Mouse (Mus musculus) liver, adult 2 months (tissue): ENCODE measurements around the gene Mrpl38. TPM values are rescaled to one million over a fixed set of nuclear protein-coding genes. Genes with fewer than 3 reads are reported as not detected.

Source experiments
- DNase-seq: peaks from one replicate; pipeline ENCODE4 v3.0.0-alpha.2; 2011; ENCODE audit warnings: low read depth, low spot score; ENCODE audit errors: extremely low read depth
- H3K27ac ChIP-seq: fragments of 200-500 bp; replicated peaks from 2 replicates; pipeline ENCODE4 v1.5.1; 2012; ENCODE audit warnings: low read depth, mild to moderate bottlenecking, control low read depth, inconsistent platforms, low read length; ENCODE audit not compliant: insufficient read depth
- H3K27me3 ChIP-seq: fragments of 200-500 bp; 2 replicates; pipeline ENCODE4 v1.6.1; 2012; ENCODE audit warnings: mild to moderate bottlenecking, moderate library complexity, low read length, inconsistent platforms; ENCODE audit not compliant: control insufficient read depth, insufficient read depth
- H3K36me3 ChIP-seq: fragments of 200-500 bp; 2 replicates; pipeline ENCODE4 v1.6.1; 2012; ENCODE audit warnings: low read length, inconsistent platforms; ENCODE audit not compliant: control insufficient read depth, insufficient read depth
- H3K4me1 ChIP-seq: fragments of 200-500 bp; 2 replicates; pipeline ENCODE4 v1.6.1; 2011; ENCODE audit warnings: low read length; ENCODE audit not compliant: control insufficient read depth, insufficient read depth
- H3K4me3 ChIP-seq: fragments of 200-500 bp; 2 replicates; pipeline ENCODE4 v1.5.1; 2011; ENCODE audit warnings: low read depth, mild to moderate bottlenecking, control low read depth, low read length, moderate library complexity; ENCODE audit not compliant: insufficient read depth
- H3K79me2 ChIP-seq: fragments of 200-500 bp; 2 replicates; pipeline ENCODE4 v1.6.1; 2012; ENCODE audit warnings: inconsistent platforms, mild to moderate bottlenecking, low read length, moderate library complexity; ENCODE audit not compliant: control insufficient read depth, insufficient read depth
- H3K9ac ChIP-seq: fragments of 200-500 bp; 2 replicates; pipeline ENCODE4 v1.6.1; 2012; ENCODE audit warnings: low read depth, mild to moderate bottlenecking, control low read depth, inconsistent platforms, low read length
- CTCF ChIP-seq: fragments of 200-500 bp; IDR thresholded peaks from 2 replicates; pipeline ENCODE4 v1.5.1; 2011; ENCODE audit warnings: low read depth, low read length, control low read depth
- POLR2A ChIP-seq: fragments of 200-500 bp; IDR thresholded peaks from 2 replicates; pipeline ENCODE4 v1.6.1; 2011; ENCODE audit warnings: low read length, control low read depth; ENCODE audit not compliant: insufficient read depth; ENCODE audit errors: extremely low read depth
- WGBS: fragments of 180-500 bp; shearing (Covaris S2); methylation state at CpG from one replicate; pipeline ENCODE4 v1.1.7; 2018; 5-methylcytosine and 5-hydroxymethylcytosine counted together
- polyA plus RNA-seq: library from polyadenylated mRNA; depleted of rRNA; stranded (reverse); fragments of >200 nt; gene quantifications from 2 replicates; pipeline ENCODE4 v1.2.3, GENCODE M21; 2012
- total RNA-seq: library from RNA; depleted of rRNA; stranded (reverse); fragments of >200 nt; gene quantifications from 2 replicates; pipeline ENCODE4 v1.2.3, GENCODE M21; 2014

Mrpl38 gene
- total and polyA plus RNA-seq, 2 experiments, result 26.4 to 63.7 TPM

DNA sequence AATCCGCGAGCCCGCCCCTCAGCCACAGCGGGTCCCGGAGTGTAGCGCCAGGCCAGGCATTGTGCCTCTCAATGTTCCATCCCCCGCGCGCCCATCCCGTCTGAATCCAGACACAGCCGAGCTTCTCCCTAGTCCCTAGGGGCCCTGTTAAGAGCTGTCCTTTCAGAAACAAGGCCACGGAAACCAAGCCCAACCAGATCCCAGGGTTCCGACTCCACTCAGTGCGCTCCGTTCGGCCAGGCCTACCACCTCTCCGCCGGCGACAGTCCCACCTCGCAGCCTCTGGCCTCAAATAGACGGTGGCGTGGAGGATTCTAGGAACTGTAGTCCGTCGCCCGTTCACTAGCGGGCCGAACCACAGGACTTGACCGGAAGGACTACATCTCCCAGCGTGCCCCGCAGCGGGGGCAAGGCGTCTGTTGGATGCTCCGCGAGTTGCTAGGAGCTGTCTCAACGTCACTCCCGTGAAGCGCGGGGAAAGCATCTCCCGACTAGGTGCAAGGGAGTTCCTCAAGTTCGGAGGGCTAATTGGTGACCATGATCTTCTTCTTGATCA, 29.3 kb upstream of the Mrpl38 start, which contains the start of gene Fbf1:
Gene Fbf1, minus strand, starts transcription at position 283 of the 556 bp plus-strand sequence.
- H3K36me3 ChIP-seq, result peaks cover 15% of the 10 kb centered on the region
- no peaks in the 10 kb centered on the region for H3K27me3 ChIP-seq
- no peak for TF ChIP-seq CTCF
- TF ChIP-seq POLR2A, result 0 out of 2 replicates have a peak, but pooled peaks have one; percentile 47
- peak; percentile 90 for DNase-seq
- peak within 1 kb of the TSS; percentile 20 for H3K27ac ChIP-seq
- 1% methylated on average over 40 of the region's 40 CpGs for WGBS
- peak within 1 kb of the TSS; percentile 73 for H3K9ac ChIP-seq
- H3K4me1 ChIP-seq, result no peaks in the 10 kb centered on the region
- peak within 1 kb of the TSS; percentile 67 for H3K4me3 ChIP-seq
- H3K79me2 ChIP-seq, result no peaks in the 10 kb centered on the region

DNA sequence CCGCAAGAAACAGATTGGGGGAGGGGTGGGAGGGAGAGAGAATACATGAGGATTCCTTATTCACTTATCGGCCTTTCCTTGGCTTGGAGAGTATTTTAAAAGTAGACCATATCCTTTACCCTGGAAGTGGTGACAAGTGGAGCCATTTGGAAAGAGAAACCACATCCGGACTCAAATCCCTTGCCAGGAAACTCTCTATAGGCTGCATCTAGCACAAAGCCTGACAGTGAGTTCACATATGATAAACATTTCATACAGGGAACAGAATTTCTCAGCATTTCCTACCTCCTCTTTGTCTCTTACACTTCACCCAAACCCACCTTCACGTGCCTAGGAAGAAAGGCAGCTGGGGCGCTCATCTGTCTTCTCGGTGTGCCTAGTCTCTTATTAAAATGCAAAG, 28.6 kb upstream of the Mrpl38 start:
- peak overlapping the region; percentile 20 for H3K27ac ChIP-seq
- TF ChIP-seq POLR2A, result no peak
- TF ChIP-seq CTCF, result no peak
- H3K4me1 ChIP-seq, result no peaks in the 10 kb centered on the region
- DNase-seq, result peak; percentile 31
- peak overlapping the region; percentile 73 for H3K9ac ChIP-seq
- H3K79me2 ChIP-seq, result no peaks in the 10 kb centered on the region
- H3K27me3 ChIP-seq, result no peaks in the 10 kb centered on the region
- peak overlapping the region; percentile 67 for H3K4me3 ChIP-seq
- WGBS, result 44% methylated on average over 6 of the region's 6 CpGs
- H3K36me3 ChIP-seq, result peaks cover 8% of the 10 kb centered on the region

DNA sequence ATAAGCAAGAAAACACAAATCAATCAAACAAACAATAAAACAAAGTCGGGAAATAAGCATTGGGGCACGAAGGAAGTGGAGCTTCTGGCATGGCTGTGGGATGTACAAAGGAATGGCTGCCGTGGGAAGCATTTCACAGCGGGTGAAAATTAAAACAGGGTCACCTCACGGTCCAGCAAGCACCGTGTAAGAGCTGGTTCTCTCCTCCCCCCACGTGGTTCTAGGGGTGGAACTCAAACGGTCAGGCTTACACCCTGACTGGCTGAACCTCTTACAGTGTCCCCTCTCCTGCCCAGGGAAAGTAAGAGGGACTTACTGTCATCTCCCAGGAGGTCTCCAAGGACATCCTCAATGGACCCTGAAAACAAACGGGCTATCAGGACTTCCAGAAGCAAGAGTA, 24.3 kb upstream of the Mrpl38 start:
- Histone ChIP-seq H3K4me1 (no peaks in the 10 kb centered on the region), H3K27ac (no peak overlapping the region), H3K4me3 (no peak overlapping the region), H3K36me3 (no peaks in the 10 kb centered on the region), H3K9ac (no peak overlapping the region), H3K79me2 (no peaks in the 10 kb centered on the region), H3K27me3 (no peaks in the 10 kb centered on the region)
- 48% methylated on average over 9 of the region's 9 CpGs for WGBS
- no peak for TF ChIP-seq POLR2A
- TF ChIP-seq CTCF, result no peak
- no peak for DNase-seq

- DNase-seq, result no peak
- H3K27ac ChIP-seq, result no peak overlapping the region
- no peak overlapping the region for H3K4me3 ChIP-seq
- no peak overlapping the region for H3K9ac ChIP-seq
- TF ChIP-seq POLR2A (no peak), CTCF (no peak)
- no peaks in the 10 kb centered on the region for H3K79me2 ChIP-seq
- 94% methylated on average over 10 of the region's 10 CpGs for WGBS
- H3K27me3 ChIP-seq, result no peaks in the 10 kb centered on the region
- no peaks in the 10 kb centered on the region for H3K4me1 ChIP-seq
- peaks cover under 1% of the 10 kb centered on the region; the same call in 1 of the 2 replicates for H3K36me3 ChIP-seq
Observed at GRCm38 (mm10) chr11:116162146-116162545, 23.5 kb upstream of the Mrpl38 start.

- WGBS, result 82% methylated on average over 12 of the region's 12 CpGs
- no peak for DNase-seq
- Histone ChIP-seq H3K4me1 (no peaks in the 10 kb centered on the region), H3K4me3 (no peak overlapping the region), H3K27ac (no peak overlapping the region), H3K79me2 (no peaks in the 10 kb centered on the region), H3K9ac (no peak overlapping the region), H3K36me3 (peaks cover 1% of the 10 kb centered on the region; the same call in 1 of the 2 replicates), H3K27me3 (no peaks in the 10 kb centered on the region)
- TF ChIP-seq POLR2A (no peak), CTCF (no peak)
Observed at GRCm38 (mm10) chr11:116161312-116161711, 22.6 kb upstream of the Mrpl38 start.

DNA sequence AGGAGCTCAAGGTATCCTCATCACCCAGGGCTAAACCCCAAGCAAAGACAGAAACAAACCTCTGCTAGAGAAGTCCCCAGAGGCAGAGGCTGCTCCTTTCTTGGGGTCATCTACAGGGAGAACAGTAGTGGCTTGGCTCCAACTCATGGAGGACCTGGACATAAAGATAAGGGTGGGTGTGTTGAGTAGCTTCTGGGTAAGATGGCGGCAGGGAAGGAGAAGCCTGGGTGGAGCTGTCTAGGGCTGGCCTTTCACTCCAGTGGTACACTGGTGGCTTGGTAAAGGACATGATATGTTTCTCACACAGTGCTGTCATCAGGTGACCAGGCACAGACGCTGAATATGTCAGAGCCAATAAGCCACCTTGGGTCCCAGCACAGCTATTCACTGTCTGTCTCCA, 12.3 kb upstream of the Mrpl38 start:
- Histone ChIP-seq H3K4me1 (no peaks in the 10 kb centered on the region), H3K4me3 (no peak overlapping the region), H3K36me3 (peaks cover 23% of the 10 kb centered on the region), H3K27me3 (no peaks in the 10 kb centered on the region), H3K9ac (no peak overlapping the region), H3K27ac (no peak overlapping the region), H3K79me2 (no peaks in the 10 kb centered on the region)
- no peak for DNase-seq
- TF ChIP-seq CTCF, result no peak
- TF ChIP-seq POLR2A, result no peak
- WGBS, result 97% methylated on average over 2 of the region's 2 CpGs
